Mouse (Mus musculus) heart, embryonic 14.5 days (tissue): ENCODE measurements around the gene Pde2a. TPM values are rescaled to one million over a fixed set of nuclear protein-coding genes. Genes with fewer than 3 reads are reported as not detected.
A peak's percentile ranks its signal among the peaks of the same experiment; 100 is the strongest.

Experiments
- ATAC-seq: fragments of 200-750 bp; cut with Nextera tagmentation; 2 replicates; pipeline ENCODE4 v1.8.0; 2017; ENCODE audit warnings: low read depth, moderate TSS enrichment; ENCODE audit not compliant: insufficient number of reproducible peaks, insufficient read depth, low FRiP score
- H3K27ac ChIP-seq, 2 experiments: fragments of 200-500 bp in 1 of 2; fragments of 300-500 bp in 1 of 2; sonication (generic) in 1 of 2; replicated peaks in 1 of 2; 2 replicates each; pipeline ENCODE4 v1.5.1; 2012 to 2014; ENCODE audit warnings: low read depth in 2 of 2, low read length in 2 of 2, control low read depth in 1 of 2, mild to moderate bottlenecking in 1 of 2, mixed read lengths in 1 of 2; ENCODE audit not compliant: control insufficient read depth in 1 of 2, insufficient read depth in 1 of 2
- H3K27me3 ChIP-seq: fragments of 300-500 bp; sonication (generic); 2 replicates; pipeline ENCODE4 v1.6.1; 2014; ENCODE audit warnings: mild to moderate bottlenecking, low read length, control low read depth; ENCODE audit not compliant: control insufficient read depth, insufficient read depth
- H3K36me3 ChIP-seq: fragments of 300-500 bp; sonication (generic); 2 replicates; pipeline ENCODE4 v1.6.1; 2014; ENCODE audit warnings: mild to moderate bottlenecking, control low read depth, low read length, mixed read lengths; ENCODE audit not compliant: control insufficient read depth, insufficient read depth
- H3K4me1 ChIP-seq, 2 experiments: fragments of 200-500 bp in 1 of 2; fragments of 300-500 bp in 1 of 2; sonication (generic) in 1 of 2; 2 replicates each; pipeline ENCODE4 v1.6.1; 2012 to 2014; ENCODE audit warnings: low read length in 2 of 2, control low read depth in 1 of 2, mixed read lengths in 1 of 2; ENCODE audit not compliant: control insufficient read depth in 2 of 2, insufficient read depth in 2 of 2
- H3K4me2 ChIP-seq: fragments of 300-500 bp; sonication (generic); 2 replicates; pipeline ENCODE4 v1.6.1; 2014; ENCODE audit warnings: mild to moderate bottlenecking, low read length
- H3K4me3 ChIP-seq, 2 experiments: fragments of 200-500 bp in 1 of 2; fragments of 300-500 bp in 1 of 2; sonication (generic) in 1 of 2; 2 replicates each; pipeline ENCODE4 v1.5.1; 2012 to 2014; ENCODE audit warnings: low read length in 2 of 2, mild to moderate bottlenecking in 2 of 2, control low read depth in 1 of 2, low read depth in 1 of 2, moderate library complexity in 1 of 2; ENCODE audit not compliant: control insufficient read depth in 1 of 2, insufficient read depth in 1 of 2
- H3K9ac ChIP-seq: fragments of 300-500 bp; sonication (generic); 2 replicates; pipeline ENCODE4 v1.6.1; 2014; ENCODE audit warnings: mild to moderate bottlenecking, low read length
- H3K9me3 ChIP-seq: fragments of 300-500 bp; sonication (generic); 2 replicates; pipeline ENCODE4 v1.6.1; 2016; ENCODE audit warnings: low read length, control low read depth; ENCODE audit not compliant: control insufficient read depth
- WGBS: fragments of 180-500 bp; shearing (Covaris S2); extraction: QIAGEN DNeasy Blood & Tissue Kit; methylation state at CpG from one replicate; pipeline ENCODE4 v1.1.7; 2014; 5-methylcytosine and 5-hydroxymethylcytosine counted together
- polyA plus RNA-seq: library from polyadenylated mRNA; unstranded; fragments of >200 nt; fragmentation: Nextera tagmentation; extraction: Ambion mirVana; gene quantifications from 2 replicates; pipeline ENCODE4 v1.2.1, GENCODE M21; 2014

Gene Pde2a
- polyA plus RNA-seq, 1 experiment from 2014 or later = 13.8 TPM

DNA sequence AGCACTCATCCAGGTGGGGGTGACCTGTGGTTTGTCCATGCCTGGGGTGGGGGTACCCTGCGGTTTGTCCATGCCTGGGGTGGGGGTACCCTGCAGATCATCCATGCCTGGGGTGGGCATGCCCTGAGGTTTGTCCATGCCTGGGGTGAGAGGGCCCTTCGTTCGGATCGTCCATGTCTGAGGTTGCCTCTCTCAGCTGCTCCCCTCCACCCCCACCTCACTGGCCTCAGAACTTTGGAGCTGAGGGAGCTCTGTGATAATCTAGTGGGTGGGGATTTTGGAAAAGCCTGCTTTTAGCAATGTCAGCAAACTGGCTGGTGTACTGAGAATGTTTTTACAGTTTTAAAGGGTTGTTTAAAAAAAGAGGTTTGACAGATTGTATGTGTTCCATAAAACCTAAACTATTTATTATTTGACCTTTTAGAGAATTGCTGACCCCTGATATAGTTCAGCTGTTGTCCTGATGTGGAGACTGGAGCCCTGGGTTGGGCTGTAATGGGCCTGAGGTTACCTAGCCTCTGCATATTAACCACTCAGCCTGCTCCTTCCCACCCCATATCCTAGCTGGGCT, 29.5 kb upstream of the Pde2a start:
- peaks cover 51 to 52% of the 10 kb centered on the region in 2 experiments for H3K4me1 ChIP-seq
- H3K4me2 ChIP-seq = no peak overlapping the region
- no peak for ATAC-seq
- no peak overlapping the region for H3K9ac ChIP-seq
- H3K4me3 ChIP-seq = no peak overlapping the region
- peaks cover 31% of the 10 kb centered on the region for H3K36me3 ChIP-seq
- 65% methylated on average over 4 of the region's 4 CpGs for WGBS
- H3K27me3 ChIP-seq = no peaks in the 10 kb centered on the region
- H3K27ac ChIP-seq = no peak overlapping the region
- no peaks in the 10 kb centered on the region for H3K9me3 ChIP-seq

GRCm38 (mm10) chr7:101393015-101393414, 28.5 kb upstream of the Pde2a start:
- Histone ChIP-seq H3K4me1 (peaks cover 51 to 52% of the 10 kb centered on the region in 2 experiments), H3K36me3 (peaks cover 28% of the 10 kb centered on the region), H3K27me3 (no peaks in the 10 kb centered on the region), H3K9me3 (no peaks in the 10 kb centered on the region), H3K4me3 (no peak overlapping the region), H3K27ac (peak overlapping the region; percentile 78 to 86), H3K4me2 (no peak overlapping the region), H3K9ac (peak overlapping the region; percentile 27; the same call in 1 of the 2 replicates)
- ATAC-seq = no peak
- WGBS = 12% methylated on average over 4 of the region's 4 CpGs

DNA sequence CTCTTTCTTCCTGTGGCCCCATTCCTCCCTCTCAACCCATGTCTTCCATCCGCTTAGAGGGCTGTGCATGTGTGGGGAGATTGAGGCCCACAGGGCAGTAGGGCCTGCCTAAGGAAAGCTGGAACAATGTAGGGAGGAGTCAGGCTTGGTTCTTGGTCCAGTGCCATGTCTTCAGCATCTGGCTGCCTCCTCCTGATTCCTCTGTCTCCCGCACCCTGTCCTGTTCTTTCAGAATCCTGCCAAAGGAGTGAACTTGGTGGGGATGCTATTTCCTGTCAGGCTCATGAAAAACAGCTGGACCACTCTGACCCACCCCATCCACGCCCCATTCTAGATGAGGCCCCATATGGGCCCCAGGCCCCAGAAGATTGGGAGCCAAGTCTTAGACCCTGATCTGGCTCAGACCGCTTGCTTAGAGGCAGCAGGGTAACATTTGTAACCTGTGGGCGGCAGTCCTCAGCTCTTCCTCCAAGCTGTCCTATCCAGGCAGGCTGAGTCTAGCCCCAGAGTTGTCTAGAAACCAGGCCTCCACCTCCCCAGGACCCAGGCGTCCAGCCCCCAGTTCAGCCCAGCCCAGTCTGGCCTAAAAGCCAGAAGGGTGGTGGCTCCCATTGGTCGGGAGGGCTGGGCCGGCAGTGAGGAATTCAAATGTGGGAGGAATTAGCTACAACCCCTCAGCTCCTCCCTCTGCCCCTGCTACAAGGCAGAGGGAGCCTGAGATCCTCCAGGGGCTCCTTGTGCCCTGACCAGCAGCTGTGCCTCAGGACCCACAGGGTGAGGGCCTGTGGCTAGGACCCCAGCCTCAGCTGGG, 27.6 kb upstream of the Pde2a start:
- 43% methylated on average over 8 of the region's 8 CpGs for WGBS
- H3K9me3 ChIP-seq = no peaks in the 10 kb centered on the region
- peaks cover 28% of the 10 kb centered on the region for H3K36me3 ChIP-seq
- peak overlapping the region; percentile 47 for H3K4me2 ChIP-seq
- H3K4me1 ChIP-seq = peaks cover 48% of the 10 kb centered on the region in 2 experiments
- H3K27ac ChIP-seq = peak overlapping the region; percentile 78 to 86
- peak overlapping the region in 1 of 2 experiments; percentile 15; a peak in 2 of 4 replicates for H3K4me3 ChIP-seq
- H3K27me3 ChIP-seq = no peaks in the 10 kb centered on the region
- H3K9ac ChIP-seq = peak overlapping the region; percentile 55; the same call in 1 of the 2 replicates
- ATAC-seq = peak; percentile 68

DNA sequence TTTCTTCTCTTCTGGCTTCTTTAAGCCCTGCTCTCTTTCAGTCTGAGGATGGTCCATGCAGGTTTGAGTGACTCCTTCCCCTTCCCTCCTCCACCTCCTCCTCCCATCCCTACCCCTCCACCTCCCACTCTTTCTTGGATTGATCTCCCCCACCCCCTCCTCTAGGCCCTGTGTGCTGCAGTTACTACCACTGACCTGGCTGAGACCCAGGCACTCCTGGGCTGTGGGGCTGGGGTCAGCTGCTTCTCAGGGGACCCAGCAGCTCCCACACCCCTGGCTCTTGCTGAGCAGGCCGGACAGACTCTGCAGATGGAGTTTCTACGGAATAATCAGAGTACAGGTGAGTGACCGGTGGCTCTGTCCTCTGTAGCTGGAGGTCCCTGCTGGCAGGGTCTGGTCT, 26.9 kb upstream of the Pde2a start:
- peaks cover 43 to 47% of the 10 kb centered on the region in 2 experiments for H3K4me1 ChIP-seq
- no peaks in the 10 kb centered on the region for H3K9me3 ChIP-seq
- H3K27ac ChIP-seq = peak overlapping the region; percentile 78 to 86; a peak in 3 of 4 replicates
- no peak for ATAC-seq
- 59% methylated on average over 3 of the region's 3 CpGs for whole genome bisulfite sequencing
- no peaks in the 10 kb centered on the region for H3K27me3 ChIP-seq
- H3K4me3 ChIP-seq = peak overlapping the region in 1 of 2 experiments; percentile 15; a peak in 3 of 4 replicates
- H3K9ac ChIP-seq = peak overlapping the region; percentile 55; the same call in 1 of the 2 replicates
- H3K4me2 ChIP-seq = peak overlapping the region; percentile 47
- peaks cover 32% of the 10 kb centered on the region for H3K36me3 ChIP-seq

GRCm38 (mm10) chr7:101395471-101395870, 26.0 kb upstream of the Pde2a start:
- H3K36me3 ChIP-seq = peaks cover 40% of the 10 kb centered on the region
- peaks cover 37 to 40% of the 10 kb centered on the region in 2 experiments for H3K4me1 ChIP-seq
- H3K27me3 ChIP-seq = no peaks in the 10 kb centered on the region
- no peaks in the 10 kb centered on the region for H3K9me3 ChIP-seq
- no peak overlapping the region for H3K9ac ChIP-seq
- no peak for ATAC-seq
- no peak overlapping the region for H3K27ac ChIP-seq
- H3K4me3 ChIP-seq = peak overlapping the region in 1 of 2 experiments; percentile 15; a peak in 1 of 4 replicates
- 74% methylated on average over 2 of the region's 2 CpGs for WGBS
- H3K4me2 ChIP-seq = peak overlapping the region; percentile 47; the same call in 1 of the 2 replicates

GRCm38 (mm10) chr7:101397175-101397574, 24.3 kb upstream of the Pde2a start:
- H3K27me3 ChIP-seq = no peaks in the 10 kb centered on the region
- H3K4me1 ChIP-seq = peaks cover 22 to 24% of the 10 kb centered on the region in 2 experiments
- peaks cover 57% of the 10 kb centered on the region for H3K36me3 ChIP-seq
- no peak overlapping the region for H3K4me2 ChIP-seq
- WGBS = 86% methylated on average over 4 of the region's 4 CpGs
- no peak overlapping the region for H3K27ac ChIP-seq
- H3K4me3 ChIP-seq = no peak overlapping the region
- ATAC-seq = no peak
- H3K9me3 ChIP-seq = no peaks in the 10 kb centered on the region
- H3K9ac ChIP-seq = no peak overlapping the region

GRCm38 (mm10) chr7:101401510-101401909, 20.0 kb upstream of the Pde2a start:
- Histone ChIP-seq H3K36me3 (peaks cover 75% of the 10 kb centered on the region), H3K27me3 (no peaks in the 10 kb centered on the region), H3K27ac (no peak overlapping the region), H3K9ac (no peak overlapping the region), H3K4me1 (peaks cover 15 to 24% of the 10 kb centered on the region in 2 experiments), H3K4me3 (no peak overlapping the region), H3K9me3 (no peaks in the 10 kb centered on the region), H3K4me2 (no peak overlapping the region)
- ATAC-seq = no peak
- WGBS = 90% methylated on average over 7 of the region's 7 CpGs
